Mouse (Mus musculus): Measurements from ENCODE around the gene Fam160a1. TPM values are rescaled to one million over a fixed set of nuclear protein-coding genes. Genes with fewer than 3 reads are reported as not detected.

Gene Fam160a1
- polyA plus RNA-seq (2012; rRNA removed): 0.49 and 1.0 TPM in 2 replicates

GRCm38 (mm10) chr3:85817191-85817590, at the start of gene Fam160a1:
Gene Fam160a1 (minus strand): TSS chr3:85817291.

Other genes starting within 250 kb of the Fam160a1 start
- 10.9 and 12.5 TPM in 2 replicates for gene Gatb, start 243.2 kb downstream of the Fam160a1 start, polyA plus RNA-seq (2012; rRNA removed)
- gene Glt28d2, start 70.2 kb upstream of the Fam160a1 start, polyA plus RNA-seq (2012; rRNA removed): 0.15 and 0.23 TPM in 2 replicates
- 0.43 and 0.55 TPM in 2 replicates for gene Gm37240, start 70.2 kb upstream of the Fam160a1 start, polyA plus RNA-seq (2012; rRNA removed)
- gene Sh3d19, start 153.8 kb upstream of the Fam160a1 start, polyA plus RNA-seq (2012; rRNA removed): 12.7 and 17.6 TPM in 2 replicates
- not detected in 2 replicates for gene Prss48, start 185.2 kb upstream of the Fam160a1 start, polyA plus RNA-seq (2012; rRNA removed)

Measured in central nervous system, embryonic 14 days (tissue).